Mouse (Mus musculus): Measurements from ENCODE around the gene Coa3.

Coa3 gene

DNA sequence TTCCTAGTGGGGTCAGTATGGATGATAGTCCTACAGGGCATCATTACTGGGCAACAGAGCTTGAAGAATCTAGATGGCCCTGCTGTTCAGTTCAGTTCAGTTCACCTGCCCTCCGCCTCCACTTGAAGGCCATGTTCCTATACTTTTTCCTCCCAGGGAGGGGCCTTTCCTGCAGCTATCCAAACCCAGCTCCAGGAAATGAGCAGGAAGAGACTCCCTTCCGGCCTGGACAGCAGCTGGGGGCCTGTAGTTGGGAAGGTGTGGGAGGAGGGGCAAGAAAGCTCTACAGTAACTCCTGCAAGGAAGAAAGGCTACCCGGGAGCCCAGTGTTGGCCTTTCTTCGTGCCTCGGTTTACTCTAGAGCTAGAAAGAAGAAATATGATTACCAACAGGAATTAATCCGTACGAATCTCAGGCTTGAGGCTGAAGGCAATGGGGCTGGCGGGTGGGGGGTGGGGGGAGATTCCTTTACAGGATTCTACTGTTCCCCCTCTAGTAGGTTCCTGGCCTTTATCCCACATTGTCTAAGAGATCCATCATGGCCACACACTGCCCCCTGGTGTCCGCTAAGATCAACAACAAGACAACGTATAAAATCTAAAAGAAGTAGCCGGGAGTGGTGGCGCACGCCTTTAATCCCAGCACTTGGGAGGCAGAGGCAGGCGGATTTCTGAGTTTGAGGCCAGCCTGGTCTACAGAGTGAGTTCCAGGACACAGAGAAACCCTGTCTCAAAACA is 30.5 kb downstream of the Coa3 start:
- DNase-seq = peak; percentile 83

DNA sequence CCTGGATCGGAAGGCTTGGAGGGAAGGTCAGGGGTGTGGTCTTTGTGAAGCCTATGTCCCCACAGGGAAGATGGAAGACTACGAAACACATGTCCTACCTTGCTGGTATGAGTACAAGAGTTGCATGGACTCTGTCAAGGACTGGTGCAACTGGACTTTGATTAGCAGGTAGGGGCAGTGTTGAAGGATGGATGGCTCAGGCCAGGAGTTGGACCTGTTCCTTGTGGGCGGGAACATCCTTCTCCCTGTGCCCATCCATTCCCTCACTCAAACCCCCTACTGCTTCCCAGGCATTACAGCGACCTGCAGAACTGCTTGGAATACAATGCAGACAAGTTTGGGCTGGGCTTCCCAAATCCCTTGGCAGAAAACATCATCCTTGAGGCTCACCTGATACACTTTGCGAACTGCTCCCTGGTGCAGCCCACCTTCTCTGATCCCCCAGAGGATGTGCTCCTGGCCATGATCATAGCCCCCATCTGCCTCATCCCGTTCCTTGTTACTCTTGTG is 31.3 kb downstream of the Coa3 start:
- no peak for DNase-seq

GRCm38 (mm10) chr11:101246702-101247012 is 32.3 kb downstream of the Coa3 start:
- DNase-seq = no peak

GRCm38 (mm10) chr11:101245855-101246701 is 32.8 kb downstream of the Coa3 start, which contains the start of gene Ramp2:
TSS of gene Ramp2 (plus strand) at chr11:101246028.
- peak; percentile 65 for DNase-seq

- no peak for DNase-seq
Observed at GRCm38 (mm10) chr11:101245071-101245470, 33.8 kb downstream of the Coa3 start.

DNA sequence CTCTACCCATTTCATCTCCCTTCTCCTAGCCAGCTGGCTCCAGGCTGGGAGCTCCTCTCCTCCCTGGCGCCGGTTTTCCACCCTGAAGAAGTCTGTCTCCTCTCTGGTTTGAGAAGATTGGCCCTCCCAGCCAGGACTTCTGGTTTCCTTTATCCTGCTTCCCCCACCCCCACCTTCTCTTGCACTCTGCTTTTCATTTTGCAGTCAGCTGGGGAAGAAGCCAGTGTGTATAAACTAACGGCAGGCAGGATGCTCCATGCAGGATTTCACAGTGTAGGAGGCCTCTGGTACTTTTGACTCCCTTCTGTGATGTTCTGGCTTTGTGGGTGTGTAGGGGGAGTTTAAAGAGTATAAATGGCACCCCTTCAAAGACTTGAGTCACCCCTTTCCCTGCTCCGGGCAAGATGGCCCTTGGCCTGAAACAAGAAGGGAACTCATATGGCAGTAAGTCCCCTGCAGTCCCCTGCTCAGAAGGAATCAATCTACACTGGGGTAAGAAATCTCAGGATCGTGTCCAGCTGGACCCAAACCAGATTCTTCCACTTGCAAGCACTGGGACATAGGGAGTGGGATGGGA is 40.8 kb downstream of the Coa3 start:
- DNase-seq = no peak

DNA sequence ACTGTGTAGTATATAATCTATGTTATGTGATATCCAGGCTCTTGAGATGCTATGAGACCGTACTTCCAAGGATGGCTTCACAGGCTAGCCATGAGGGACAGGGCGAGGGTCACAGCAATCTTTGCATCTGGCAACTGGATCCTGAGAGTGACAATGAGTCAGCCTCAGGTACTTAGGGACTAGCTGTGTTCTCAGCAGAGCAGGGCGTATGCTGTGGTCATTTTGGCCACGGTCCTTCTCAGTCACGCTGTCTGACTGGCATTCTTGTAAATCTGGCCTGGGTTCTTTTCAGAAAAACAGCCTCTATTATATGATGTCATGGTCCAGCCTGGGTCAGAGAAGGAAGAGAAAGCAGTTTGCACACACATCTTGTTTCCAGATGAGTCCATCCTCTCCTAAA is 42.1 kb downstream of the Coa3 start:
- DNase-seq = no peak

- DNase-seq = no peak
Observed at GRCm38 (mm10) chr11:101235429-101235828, 43.5 kb downstream of the Coa3 start.

DNA sequence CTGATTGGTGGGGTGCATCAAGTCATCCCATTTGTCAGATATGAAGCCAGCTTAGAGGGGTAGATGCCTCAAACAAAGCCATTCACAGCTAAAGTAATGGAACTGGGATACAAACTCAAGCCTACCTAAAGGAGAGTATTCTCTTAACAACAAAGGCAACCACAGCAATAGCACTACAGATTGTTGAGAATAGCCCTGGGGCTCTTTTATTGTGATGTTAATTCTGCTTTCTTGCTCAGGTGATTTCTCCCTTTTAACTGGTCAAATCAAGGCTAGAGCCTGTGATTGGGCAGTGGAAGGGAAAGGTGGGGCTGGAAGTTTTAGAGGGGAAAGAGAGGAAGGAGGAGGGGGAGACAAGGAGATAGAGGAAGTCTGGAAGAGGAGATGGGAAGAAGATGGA is 44.8 kb downstream of the Coa3 start:
- DNase-seq = no peak

DNA sequence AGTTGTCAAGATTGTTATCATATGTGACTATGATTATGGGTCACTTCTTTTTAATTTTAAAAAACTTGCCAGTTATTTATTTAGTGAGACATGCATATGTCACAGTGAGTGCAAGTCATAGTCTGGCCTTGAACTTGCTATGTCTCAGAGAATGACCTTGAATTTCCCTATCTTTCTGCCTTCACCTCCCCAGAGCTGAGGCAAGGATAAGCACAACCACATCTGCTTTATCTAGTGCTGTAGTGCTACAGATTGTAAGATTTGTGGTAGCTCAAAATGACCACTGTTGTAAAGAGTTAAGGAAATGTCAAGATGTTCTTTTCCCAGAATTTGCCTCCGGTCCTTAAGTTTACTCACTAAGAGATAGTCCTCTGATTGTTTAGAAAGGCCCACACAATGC is 45.7 kb downstream of the Coa3 start:
- no peak for DNase-seq

DNA sequence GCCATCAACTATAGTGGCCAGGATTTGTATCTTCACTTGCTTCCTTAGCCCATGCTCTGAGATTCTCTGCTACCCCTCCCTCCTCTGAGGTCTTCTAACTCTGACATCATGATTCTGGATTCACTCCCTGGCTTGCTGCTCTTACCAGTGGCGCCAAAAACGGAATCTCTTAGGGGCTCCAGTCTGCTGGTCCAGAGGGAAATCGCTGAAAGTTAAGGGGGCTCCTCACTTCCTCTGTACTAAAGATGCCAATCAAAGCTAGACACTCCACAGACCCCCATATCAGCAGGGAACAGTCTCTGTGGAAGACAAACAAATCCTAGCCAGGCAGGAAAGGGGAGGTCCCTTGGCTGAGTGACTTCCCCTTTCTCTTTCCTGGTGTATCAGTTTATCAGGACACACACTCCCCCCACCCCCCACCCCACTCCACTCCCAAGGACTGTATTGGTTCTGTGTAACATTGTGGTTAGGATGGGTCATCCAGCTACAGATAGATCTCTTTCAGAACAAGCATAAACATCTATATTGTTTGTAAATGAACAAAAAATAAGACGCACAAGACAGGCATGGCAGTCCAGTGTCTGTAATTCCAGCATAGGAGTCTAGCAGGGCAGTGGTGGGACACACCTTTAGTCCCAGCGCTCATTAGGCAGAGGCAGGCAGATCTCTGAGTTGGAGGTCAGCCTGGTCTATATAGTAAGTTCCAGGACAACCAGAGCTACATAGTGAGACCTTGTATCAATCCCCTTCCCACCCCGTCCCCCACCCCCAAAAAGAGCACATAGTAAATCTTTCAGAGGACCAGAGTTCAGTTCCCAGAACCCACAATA is 46.7 kb downstream of the Coa3 start:
- DNase-seq = no peak

GRCm38 (mm10) chr11:101230991-101231871 is 47.7 kb downstream of the Coa3 start:
- DNase-seq = peak; percentile 40

- no peak for DNase-seq
Observed at GRCm38 (mm10) chr11:101230526-101230925, 48.4 kb downstream of the Coa3 start.

DNA sequence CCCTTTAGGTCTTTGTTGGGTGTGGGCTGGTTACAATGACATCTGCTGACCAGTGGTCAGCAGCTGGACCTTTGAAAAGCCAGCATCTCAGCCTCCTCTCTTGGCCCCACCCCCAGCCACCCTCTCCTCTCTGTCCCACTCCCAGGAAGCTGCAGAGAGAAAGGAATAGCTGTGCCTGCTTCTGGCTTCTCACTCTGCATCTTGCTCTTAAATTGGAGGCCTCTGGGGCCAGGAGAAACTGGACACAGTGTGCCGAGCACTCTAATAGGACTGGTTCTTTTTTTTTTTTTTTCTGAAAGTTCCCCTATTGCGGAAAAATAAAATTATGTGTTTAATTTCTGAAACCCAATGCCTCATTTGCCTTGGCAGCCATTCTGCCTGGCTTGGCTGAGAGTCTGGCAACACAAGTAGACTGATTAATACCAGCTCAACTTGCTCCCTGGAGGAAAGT is 48.8 kb downstream of the Coa3 start:
- DNase-seq = no peak

GRCm38 (mm10) chr11:101229361-101229900 is 49.5 kb downstream of the Coa3 start:
- DNase-seq = no peak
